Mouse (Mus musculus): ENCODE measurements around the gene Olfr780. TPM values are rescaled to one million over a fixed set of nuclear protein-coding genes. Genes with fewer than 3 reads are reported as not detected.
"Not testable (repeated sequence)": the region's sequence is repeated elsewhere in the genome, so short reads cannot be mapped to it uniquely, and the experiment has no call there.

The Olfr780 gene
- not detected in 3 replicates for total RNA-seq (2017)

- no peak for ATAC-seq (replicated peaks; ENCODE audit: insufficient number of reproducible peaks, low FRiP score, low TSS enrichment, poor library complexity, severe bottlenecking)
Observed at GRCm38 (mm10) chr10:129317817-129318216, at the start of gene Olfr780. TSS of gene Olfr780 (plus strand) at chr10:129318117.

GRCm38 (mm10) chr10:129271081-129271535, 46.8 kb upstream of the Olfr780 start, which contains the start of gene Olfr777:
TSS of gene Olfr777 (minus strand) at chr10:129271485.
- no peak for ATAC-seq (replicated peaks; ENCODE audit: insufficient number of reproducible peaks, low FRiP score, low TSS enrichment, poor library complexity, severe bottlenecking)

GRCm38 (mm10) chr10:129312973-129313372, 4.9 kb upstream of the Olfr780 start:
- not testable (repeated sequence) for ATAC-seq (replicated peaks; ENCODE audit: insufficient number of reproducible peaks, low FRiP score, low TSS enrichment, poor library complexity, severe bottlenecking)

- ATAC-seq (replicated peaks; ENCODE audit: insufficient number of reproducible peaks, low FRiP score, low TSS enrichment, poor library complexity, severe bottlenecking), result not testable (repeated sequence)
Observed at GRCm38 (mm10) chr10:129313521-129313920, 4.4 kb upstream of the Olfr780 start.

- no peak for ATAC-seq (replicated peaks; ENCODE audit: insufficient number of reproducible peaks, low FRiP score, low TSS enrichment, poor library complexity, severe bottlenecking)
Observed at GRCm38 (mm10) chr10:129328554-129328953, 10.6 kb downstream of the Olfr780 start, which contains the start of gene Olfr781. TSS of gene Olfr781 (plus strand) at chr10:129328854.

- no peak for ATAC-seq (replicated peaks; ENCODE audit: insufficient number of reproducible peaks, low FRiP score, low TSS enrichment, poor library complexity, severe bottlenecking)
Observed at GRCm38 (mm10) chr10:129348550-129348949, 30.6 kb downstream of the Olfr780 start, which contains the start of gene Olfr782. TSS of gene Olfr782 (plus strand) at chr10:129348850.

GRCm38 (mm10) chr10:129352475-129352874, 34.6 kb downstream of the Olfr780 start:
- not testable (repeated sequence) for ATAC-seq (replicated peaks; ENCODE audit: insufficient number of reproducible peaks, low FRiP score, low TSS enrichment, poor library complexity, severe bottlenecking)

- not testable (repeated sequence) for ATAC-seq (replicated peaks; ENCODE audit: insufficient number of reproducible peaks, low FRiP score, low TSS enrichment, poor library complexity, severe bottlenecking)
Observed at GRCm38 (mm10) chr10:129356496-129356895, 38.6 kb downstream of the Olfr780 start.

GRCm38 (mm10) chr10:129357307-129357706, 39.4 kb downstream of the Olfr780 start:
- ATAC-seq (replicated peaks; ENCODE audit: insufficient number of reproducible peaks, low FRiP score, low TSS enrichment, poor library complexity, severe bottlenecking), result no peak

Other genes with a start within 250 kb of the Olfr780 start
- gene Olfr766-ps1, start 249.1 kb upstream of the Olfr780 start, total RNA-seq (2017), result not detected in 3 replicates
- not detected in 3 replicates for gene Olfr767, start 235.2 kb upstream of the Olfr780 start, total RNA-seq (2017)
- gene Olfr768, start 218.7 kb upstream of the Olfr780 start, total RNA-seq (2017), result not detected in 3 replicates
- gene Olfr769, start 200.3 kb upstream of the Olfr780 start, total RNA-seq (2017), result not detected in 3 replicates
- gene Olfr770, start 179.1 kb upstream of the Olfr780 start, total RNA-seq (2017), result not detected in 3 replicates
- gene Olfr771, start 153.4 kb upstream of the Olfr780 start, total RNA-seq (2017), result not detected in 3 replicates
- gene Olfr772, start 140.2 kb upstream of the Olfr780 start, total RNA-seq (2017), result not detected in 3 replicates
- gene Olfr773, start 130.7 kb upstream of the Olfr780 start, total RNA-seq (2017), result not detected in 3 replicates
- gene Olfr774, start 81.9 kb upstream of the Olfr780 start, total RNA-seq (2017), result not detected in 3 replicates
- not detected in 3 replicates for gene Olfr775, start 69.7 kb upstream of the Olfr780 start, total RNA-seq (2017)
- gene Olfr776, start 59.0 kb upstream of the Olfr780 start, total RNA-seq (2017), result not detected in 3 replicates
- gene Olfr777, start 46.6 kb upstream of the Olfr780 start, total RNA-seq (2017), result not detected in 3 replicates
- not detected in 3 replicates for gene Olfr781, start 10.7 kb downstream of the Olfr780 start, total RNA-seq (2017)
- not detected in 3 replicates for gene Olfr782, start 30.7 kb downstream of the Olfr780 start, total RNA-seq (2017)
- 0.19 TPM in 1 of 3 replicates, not detected in the others for gene Olfr784, start 66.0 kb downstream of the Olfr780 start, total RNA-seq (2017)
- not detected in 3 replicates for gene Olfr785, start 87.3 kb downstream of the Olfr780 start, total RNA-seq (2017)
- gene Olfr786, start 109.2 kb downstream of the Olfr780 start, total RNA-seq (2017), result not detected in 3 replicates
- not detected in 3 replicates for gene Olfr787, start 143.7 kb downstream of the Olfr780 start, total RNA-seq (2017)
- gene Olfr788, start 152.9 kb downstream of the Olfr780 start, total RNA-seq (2017), result not detected in 3 replicates
- not detected in 3 replicates for gene Olfr789, start 166.6 kb downstream of the Olfr780 start, total RNA-seq (2017)
- gene Olfr790, start 180.4 kb downstream of the Olfr780 start, total RNA-seq (2017), result not detected in 3 replicates
- not detected in 3 replicates for gene Olfr791, start 203.7 kb downstream of the Olfr780 start, total RNA-seq (2017)
- gene Olfr792, start 221.0 kb downstream of the Olfr780 start, total RNA-seq (2017), result not detected in 3 replicates
- gene Olfr794, start 249.5 kb downstream of the Olfr780 start, total RNA-seq (2017), result 0.10 TPM in 1 of 3 replicates, not detected in the others

Measured in monocyte, adult 5-6 weeks (primary cell).